Mouse (Mus musculus) right cerebral cortex, postnatal 4 days (tissue): ENCODE data around the gene Spred1.

ENCODE experiments used
- DNase-seq: peaks from one replicate; pipeline ENCODE4 v3.0.0-alpha.2; 2022

The Spred1 gene

DNA sequence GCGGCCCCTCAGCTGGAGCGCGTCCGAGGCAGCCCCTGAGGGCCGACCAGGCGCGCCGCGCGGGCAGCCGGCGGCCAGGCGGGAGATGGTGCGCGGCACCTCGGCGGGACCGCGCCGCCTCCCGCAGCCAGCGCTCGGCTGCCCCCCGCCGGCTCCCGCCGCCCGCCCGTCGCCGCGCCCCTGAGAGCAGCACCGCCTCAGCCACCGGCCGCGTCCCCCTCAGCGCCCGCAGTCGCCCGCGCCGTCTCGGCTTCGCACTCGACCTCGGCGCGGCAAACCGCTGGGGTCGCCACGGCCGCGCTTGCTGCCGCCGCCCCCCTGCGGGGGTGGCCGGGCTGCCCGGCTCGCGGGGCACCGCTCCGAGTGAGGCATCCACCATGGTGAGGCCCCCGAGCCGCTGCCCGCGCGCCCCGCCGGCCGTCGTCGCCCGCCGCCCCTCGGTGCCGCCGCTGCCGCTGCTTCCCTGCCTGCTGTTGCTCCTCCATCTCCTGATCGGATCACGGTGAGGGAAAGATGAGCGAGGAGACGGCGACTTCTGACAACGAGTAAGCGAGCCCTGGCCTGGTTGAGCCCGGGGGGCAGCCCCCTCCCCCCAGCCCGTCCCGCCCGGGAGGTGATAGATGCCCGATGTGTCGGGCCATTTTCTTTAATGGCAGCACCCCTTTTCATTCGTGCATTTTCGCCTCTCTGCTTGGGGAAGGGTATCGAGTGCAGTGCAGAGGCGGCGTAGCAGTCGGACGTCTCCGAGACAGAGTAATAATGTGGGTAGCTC is at the start of gene Spred1:
Spred1 (plus strand) TSS at position 163 of the 772 bp plus-strand sequence.
- peak; percentile 40 for DNase-seq

DNA sequence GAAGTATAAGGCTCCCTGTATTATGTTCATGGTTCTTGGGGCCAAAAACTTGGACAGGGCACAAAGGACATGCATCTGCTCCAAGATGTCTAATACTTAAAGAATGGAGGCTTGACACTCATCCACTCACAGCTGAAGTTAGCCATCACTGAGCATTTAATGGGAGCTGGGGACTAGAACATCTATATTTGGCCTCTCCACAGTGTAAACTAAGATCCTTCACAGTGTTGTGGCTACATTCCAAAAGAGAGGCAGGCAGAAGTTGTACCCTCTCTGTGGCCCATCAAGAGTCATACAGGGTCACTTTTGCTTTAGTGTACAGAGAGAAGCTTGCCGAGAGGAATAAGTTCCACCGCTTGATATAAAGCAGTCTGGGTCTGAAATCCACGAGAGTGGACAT is 49.6 kb upstream of the Spred1 start:
- DNase-seq: no peak

DNA sequence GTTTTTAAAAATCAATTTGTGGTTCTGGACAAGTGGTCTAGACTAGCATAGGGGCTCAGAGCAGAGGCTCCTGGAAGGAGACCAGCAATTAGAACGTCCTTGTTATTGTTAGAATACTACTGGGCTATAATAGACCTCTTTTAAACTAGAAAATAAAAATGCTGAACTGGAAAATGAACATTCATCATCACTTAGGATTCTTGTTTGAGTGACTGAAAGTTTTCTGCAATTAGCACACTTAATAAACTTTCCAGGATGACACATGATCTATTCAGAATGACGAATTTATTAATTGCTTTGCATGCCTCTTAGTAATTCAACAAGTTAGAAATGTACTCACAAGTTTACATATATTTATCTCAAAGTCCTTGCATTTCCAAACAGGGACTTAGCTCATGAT is 42.5 kb upstream of the Spred1 start:
- DNase-seq: no peak

DNA sequence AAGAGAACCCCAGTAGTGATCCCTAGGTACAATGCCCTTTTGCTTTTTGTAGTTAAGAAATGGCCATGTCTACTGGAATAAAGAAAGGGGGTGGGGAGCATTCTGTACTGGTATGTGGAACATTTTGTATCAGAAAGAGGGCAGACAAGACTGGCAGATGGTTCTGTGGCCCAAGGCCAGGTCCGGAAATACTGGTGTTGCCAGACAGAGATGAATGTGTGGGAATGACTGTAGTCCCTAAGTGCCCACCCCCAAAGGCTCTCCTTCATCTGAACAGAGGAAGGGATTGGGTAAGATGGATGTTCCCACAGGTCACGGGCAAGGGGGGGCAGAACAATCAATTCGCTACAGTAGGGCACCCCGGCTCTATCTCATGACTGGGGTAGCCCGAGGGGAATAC is 41.6 kb upstream of the Spred1 start:
- peak; percentile 8 for DNase-seq

DNA sequence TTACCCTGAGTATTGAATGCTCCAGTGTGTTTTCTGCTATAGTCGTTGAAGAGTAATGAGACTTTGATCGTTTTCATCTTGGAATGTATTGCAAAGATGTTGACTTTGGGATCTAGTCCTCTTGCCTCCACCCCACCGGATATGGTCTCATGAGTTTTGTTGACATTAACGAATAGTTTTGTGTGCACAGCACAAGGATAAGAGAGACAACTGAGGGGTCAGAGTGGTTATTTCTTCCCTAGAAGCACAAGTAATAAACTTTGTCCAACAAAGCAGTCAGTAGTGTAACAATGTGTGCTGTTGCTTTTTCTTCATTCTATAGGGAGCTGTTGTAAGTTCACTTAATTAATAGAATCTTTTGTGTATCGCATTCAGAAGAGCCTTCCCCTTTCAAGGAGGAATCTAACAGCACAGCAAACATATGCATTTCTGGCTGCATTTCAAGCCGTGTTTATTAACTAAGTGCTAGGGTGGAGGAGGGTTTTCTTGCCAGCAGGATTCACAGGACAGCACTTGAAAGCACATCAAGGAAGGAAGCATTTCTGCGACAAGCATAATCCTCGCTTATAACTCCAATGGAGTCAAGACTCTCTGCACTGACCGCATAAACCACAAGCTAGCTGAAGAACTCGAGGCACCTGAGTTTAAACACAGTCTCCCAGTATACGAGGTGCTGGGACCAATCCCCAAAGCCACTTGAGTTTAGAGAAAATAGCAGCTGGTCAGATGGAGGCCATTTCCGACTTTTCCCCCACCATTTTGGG is 35.0 kb upstream of the Spred1 start:
- DNase-seq: no peak

DNA sequence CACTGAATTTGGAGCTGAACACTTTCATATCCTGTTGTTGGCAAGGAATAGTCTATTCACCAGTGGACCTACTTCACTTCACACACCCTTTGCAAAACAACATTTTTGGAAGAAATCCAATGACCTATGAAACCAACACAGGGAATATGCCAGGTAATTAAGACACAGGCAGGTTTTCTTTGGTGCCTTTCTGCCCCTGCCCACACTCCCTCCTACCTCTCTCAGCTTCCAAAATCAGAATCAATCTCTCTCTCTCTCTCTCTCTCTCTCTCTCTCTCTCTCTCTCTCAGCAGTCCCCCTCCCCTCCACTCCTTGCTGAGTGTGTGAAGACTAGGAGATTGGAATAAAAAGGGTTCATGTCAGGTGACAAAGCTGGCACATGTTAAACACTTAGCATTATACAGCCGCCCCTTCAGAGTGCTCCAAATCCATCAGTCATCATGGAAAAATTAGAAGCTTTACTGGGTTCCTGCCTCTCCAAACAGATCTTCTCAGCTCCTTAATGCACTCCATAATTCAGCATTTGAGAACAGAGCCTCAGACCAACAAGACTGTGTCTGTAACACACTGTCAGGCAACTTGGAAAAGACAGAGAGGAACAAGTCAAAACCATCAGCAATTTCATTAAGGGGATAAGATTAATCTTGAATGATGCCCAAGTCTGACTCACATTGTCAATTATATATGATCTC is 34.3 kb upstream of the Spred1 start:
- DNase-seq: no peak

DNA sequence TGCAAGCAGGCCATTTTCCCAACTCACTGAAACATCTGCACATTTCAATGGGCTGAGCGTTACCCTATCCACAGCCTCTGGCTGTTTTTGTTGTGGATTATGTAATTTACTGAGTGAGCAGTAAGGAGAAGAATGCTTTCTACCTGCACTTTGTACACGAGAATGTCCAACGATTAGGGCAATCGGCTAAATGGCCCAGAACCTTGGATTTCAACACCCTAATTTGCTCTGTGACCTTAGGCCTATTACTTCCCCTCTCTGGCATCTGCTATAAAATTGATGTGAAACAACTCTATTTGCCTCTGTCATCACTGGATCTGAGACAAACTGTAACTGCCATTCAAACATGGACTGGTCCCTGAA is 33.7 kb upstream of the Spred1 start:
- no peak for DNase-seq

DNA sequence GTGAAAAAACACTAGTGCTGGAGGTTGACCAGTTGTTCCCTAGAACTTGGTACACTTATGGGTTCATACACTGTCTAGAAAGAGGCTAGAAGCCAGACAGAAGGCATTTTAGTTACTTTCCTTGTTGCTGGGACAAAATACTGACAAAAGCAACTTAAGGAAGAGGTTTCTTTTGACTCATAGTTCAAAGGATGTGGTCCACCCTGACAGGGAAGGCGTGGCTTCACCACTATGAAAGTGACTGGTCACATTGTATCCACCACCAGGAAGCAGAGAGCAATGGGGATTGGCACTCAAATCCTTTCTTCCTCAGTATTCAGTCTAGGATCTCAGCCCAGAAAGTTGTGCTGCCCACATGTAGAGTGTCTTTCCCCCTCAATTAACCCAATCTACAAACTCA is 31.7 kb upstream of the Spred1 start:
- no peak for DNase-seq

DNA sequence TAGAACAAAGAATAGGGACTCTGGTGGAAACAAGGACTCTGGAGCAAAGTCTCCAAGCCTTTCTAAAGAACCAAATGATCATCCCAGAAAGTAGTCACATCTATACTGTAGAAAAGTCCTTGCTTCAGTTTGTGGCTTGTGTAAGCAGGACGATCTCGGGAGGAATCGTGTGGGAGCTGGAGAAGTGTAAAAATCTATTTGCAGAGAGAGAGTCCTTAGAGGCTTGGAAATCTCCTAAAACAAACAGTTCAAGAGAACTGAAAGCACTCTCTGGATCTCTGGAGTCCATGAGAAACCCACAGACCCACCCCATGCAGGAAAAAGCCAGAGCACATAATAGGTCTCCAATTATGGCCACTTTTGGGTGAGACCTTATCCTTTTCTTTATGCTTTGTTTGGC is 31.1 kb upstream of the Spred1 start:
- no peak for DNase-seq

DNA sequence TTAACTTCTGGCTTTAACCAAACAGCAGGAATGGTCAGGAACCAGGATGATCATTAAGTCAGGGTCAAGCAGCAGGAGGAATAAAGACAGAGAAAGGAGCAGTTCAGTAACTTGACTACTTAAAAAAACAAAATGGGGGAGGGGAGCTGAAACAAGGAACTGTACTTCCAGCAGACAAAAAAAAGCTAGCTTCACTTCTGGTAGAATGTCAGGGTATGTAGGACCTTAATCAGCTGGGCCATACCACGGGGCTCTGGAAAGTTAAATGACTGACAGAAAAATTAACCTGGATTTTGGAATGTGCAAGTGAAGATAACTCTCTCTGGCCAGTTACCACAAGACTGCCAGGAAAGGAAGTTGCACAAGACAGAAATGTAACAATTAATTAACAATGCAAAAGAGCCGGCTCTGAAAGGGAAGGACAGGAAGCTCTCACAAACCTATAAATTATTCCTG is 28.2 kb upstream of the Spred1 start:
- DNase-seq: no peak

DNA sequence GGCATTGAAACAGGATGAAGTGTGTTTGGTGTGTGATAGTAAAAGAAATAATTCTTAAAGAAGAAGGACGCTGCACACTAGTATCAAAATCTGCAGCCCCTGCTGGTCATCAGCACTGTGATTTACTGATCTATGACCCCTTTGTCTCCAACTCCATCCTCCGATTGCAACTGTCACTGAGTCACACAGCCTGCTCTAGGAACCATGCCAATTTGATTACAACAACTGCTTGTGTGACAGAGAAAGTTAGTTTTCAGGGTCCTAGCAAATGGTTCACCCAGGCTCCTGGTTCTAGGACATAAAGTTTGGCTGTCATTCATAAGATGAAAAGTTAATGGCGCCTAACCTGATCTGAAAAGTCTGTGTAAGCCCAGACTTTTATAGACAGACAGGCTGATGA is 25.7 kb upstream of the Spred1 start:
- no peak for DNase-seq

DNA sequence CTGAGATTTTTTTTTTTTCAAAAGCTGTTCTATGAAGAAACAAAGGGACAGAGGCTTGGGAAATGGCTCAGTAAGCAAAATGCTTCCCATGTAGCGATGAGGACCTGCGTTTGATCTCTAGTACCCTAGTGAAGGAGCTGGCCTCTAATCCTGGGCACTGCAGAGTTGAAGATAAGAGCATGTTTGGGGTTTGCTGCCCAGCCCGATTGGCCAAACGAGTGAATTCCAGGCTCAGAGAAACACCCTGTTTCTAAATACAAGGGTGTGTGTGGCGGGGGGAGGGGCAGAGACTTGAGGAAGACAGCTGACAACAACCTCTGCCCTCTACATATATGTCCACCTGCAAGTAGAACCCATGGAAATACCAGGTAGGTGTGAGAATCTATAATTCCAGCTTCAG is 23.9 kb upstream of the Spred1 start:
- no peak for DNase-seq

DNA sequence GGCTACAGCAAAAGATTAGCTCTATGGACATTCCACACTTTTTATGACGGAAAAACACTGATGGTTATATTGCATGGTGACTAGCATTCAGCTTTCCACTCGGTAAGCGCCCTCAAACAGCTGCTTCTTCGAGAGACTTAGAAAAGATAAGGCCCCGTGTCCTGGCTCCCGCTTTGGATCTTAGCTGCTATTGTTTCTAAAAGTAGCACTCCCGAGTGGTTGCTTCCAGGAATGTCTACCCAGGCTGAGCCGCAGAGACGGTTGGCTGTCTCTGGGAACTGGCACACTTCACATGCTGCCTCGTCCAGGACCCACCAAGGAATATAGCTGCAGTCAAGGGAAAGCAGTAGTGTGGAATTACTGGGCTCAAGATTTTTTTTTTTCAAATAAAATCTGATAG is 21.9 kb upstream of the Spred1 start:
- DNase-seq: no peak

DNA sequence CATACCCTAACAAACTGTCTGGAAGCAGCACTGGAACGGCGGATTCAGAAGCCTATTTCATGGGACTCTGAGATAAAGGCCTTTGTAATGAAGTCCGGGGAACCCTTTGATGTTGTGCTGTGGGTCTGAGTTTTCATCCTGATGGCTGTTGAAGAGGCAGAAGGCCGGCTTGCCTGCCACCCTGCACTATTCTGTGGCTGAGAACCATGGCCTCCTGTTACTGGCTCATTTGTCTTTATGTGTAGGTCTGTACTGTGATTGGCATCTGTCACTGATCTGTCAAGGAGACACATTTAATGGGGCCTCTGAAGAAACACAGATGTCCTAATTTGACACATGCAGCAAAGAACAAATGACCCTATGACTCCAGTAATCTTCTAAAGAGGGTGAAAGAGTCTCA is 17.7 kb upstream of the Spred1 start:
- DNase-seq: no peak

DNA sequence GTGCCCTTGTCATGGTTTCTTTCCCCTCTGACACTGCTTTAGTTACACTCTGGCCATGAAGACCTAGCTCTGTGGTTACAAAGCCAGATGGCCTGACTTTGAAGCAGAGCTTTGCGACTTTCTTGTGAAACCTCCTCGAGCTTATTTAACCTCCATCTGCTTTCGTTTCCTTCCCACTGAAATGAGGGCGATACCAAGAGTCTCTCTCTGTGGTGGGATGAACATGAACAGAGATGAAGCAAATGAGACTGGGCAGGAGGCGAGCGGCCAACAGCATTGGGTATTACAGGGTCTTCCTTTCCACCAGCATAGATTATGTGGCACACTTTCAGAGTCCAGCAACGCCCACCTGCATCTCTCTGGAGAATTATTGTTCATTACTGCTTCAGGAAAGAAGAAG is 15.8 kb upstream of the Spred1 start:
- no peak for DNase-seq

DNA sequence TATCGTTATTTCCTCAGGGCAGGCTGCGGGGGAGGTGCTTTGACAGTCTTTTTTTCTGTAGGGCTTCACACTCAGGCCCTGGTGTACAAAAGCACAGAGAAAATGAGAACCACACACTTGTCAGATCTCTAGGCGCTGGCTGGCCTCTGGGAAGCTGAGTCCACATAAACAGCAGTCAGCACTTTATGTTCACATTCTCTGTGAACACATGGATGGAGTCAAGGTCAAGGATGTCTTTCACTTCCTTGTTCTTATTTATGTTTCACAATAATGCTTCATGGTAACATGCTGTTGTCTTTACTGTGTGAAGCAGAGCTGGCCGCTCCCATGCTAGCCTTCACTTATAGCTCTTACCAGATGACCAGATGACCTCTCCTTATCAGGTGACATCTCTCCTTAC is 13.1 kb upstream of the Spred1 start:
- no peak for DNase-seq

DNA sequence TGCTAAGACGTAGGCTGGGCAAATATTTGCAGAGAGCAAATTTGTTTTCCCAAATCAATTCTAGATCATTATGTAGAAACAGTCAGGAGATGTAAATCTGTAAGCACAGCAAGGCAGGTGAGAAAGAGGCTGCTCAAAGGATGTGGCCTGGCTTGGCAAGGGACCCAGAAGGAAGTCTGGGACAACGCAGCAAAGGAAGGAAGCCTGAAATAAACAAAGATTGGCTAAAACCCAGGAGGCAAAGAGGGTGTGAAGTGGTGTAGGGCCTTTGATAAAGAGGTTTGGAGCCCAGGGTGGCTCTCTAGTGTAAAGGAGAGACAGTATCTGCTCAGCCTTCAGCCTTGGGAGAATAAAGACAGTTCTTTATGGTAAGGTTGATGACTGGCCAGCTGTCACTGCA is 11.9 kb upstream of the Spred1 start:
- DNase-seq: no peak

DNA sequence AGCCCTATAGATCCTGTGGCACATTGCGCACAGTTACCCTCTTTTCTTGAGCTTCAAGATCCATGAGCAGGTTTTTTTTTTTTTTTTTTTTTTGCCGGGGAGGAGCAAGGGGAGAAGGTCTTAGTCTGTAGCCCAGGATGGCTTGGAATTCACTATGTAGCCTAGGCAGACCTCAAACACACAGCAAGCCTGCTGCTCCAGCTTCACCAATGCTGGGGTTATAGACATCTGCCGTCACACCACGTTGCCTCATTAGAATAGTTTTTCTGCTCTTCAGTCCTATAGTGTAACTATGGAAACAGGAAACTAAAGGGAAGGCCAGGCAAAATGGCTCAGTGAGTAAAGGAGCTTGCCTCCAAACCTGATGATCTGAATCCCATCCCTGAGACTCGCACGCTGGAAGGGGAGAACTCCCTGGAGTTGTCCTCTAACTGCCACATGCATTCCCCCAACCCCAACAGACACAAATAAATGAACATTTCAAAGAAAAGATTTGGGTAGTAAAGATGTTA is 10.8 kb upstream of the Spred1 start:
- DNase-seq: no peak

DNA sequence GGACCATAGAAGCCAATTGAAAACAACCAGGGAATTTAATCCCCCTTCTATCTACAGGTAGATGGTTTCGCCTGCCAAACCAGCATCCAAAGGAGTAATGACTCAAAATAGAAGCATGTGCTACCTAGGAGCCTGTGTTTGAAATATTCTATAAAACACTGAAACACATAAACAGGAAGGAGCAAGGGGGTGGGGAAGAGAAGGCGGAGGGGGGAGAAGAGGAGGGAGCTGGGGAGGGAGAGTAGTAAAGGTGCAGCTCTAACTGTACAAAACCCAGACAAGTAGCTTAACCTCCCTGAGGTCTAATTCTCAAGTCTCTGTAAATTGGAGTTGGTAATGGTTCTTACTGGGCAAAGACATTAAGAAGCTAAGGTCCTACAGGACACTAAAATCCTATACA is 7.9 kb upstream of the Spred1 start:
- no peak for DNase-seq

DNA sequence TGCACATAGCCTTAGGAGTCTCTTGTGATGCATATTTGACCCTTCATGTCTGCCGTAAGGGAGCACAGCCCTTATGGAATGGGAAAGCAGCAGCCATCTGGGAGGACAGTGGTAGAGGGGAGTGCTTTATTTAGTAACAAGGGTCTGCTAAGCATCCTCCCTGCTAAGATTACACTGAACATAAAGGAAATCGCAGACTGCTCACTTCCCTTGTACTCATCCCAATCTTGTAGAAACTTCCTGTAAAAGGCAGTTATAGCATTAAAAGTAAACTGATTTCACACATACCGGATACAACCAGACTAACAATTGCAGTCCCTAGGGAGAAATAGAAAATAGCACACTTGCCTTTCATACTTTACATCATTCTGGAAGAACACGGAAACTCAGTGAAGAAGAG is 7.4 kb upstream of the Spred1 start:
- DNase-seq: no peak

DNA sequence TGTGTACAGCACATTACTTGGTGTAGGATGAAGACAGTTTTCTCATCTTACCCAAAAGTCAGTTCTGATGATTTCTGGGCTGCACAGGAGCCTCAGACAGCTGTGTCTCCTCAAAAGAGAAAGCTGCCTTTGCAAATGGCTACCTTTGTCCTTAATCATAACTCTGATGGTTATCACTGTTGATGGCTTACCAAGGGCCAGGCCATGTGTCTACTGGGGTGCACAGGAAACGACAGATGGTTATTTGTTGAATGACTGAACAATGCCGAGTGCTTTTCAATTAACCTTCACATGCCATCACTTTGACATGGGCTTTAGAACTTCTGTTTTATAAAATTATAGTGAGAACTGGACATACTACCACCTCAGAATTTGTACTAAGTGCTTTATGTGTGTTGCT is 2.7 kb upstream of the Spred1 start:
- no peak for DNase-seq

DNA sequence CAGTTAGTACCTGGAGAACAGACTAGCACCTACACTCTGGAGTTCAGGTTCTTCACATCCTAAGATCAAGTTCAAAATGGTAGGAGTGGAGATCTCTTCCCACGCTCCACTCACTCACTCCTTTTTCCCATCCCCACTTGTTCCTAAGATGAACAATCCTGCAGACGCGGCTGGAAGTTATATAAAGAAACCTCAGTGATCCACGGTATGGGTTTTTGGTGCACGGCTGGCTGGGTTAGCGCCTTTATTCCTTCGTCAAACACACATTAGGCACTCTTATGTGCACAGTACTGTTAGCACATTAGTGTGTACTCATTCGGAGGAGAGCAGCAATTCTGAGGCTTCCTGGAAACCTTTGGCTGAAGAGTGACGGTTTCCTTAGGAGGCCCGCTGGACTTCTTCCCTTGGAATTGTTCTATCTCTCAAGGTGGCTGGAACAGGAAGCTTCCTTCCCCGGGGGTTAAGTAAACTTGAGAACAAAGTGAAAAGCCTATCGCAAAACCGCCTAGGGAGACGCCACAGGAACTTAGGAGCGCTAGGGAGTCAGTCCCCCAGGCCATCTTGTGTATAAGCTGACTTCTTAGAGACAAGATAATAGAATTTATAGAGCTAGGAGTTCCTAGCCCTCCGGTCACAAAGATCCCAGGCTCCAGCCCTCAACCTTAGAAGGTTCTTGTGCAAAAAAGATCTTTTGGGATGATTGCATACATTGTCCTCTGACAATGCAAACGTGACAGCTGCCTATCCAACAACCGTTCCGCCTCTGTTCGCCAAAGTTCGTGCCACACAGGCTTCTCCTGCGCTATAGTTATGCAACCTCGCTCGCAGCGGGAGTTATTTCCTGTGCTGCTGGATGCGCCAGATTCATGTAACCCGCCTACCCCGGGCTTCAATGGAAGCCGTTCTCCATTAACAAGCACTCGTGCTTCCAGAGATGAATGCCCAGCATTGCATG is 1.6 kb upstream of the Spred1 start:
- DNase-seq: peak; percentile 60
